Mouse (Mus musculus): Measurements from ENCODE around the gene Agxt2. TPM values are rescaled to one million over a fixed set of nuclear protein-coding genes. Genes with fewer than 3 reads are reported as not detected.

Agxt2 gene
- polyA plus RNA-seq, 1 experiment, result not detected

GRCm38 (mm10) chr15:10400415-10400814 is 42.1 kb downstream of the Agxt2 start:
- no peaks in the 10 kb centered on the region for H3K27me3 ChIP-seq (ENCODE audit: control insufficient read depth, insufficient read depth, insufficient read length)
- TF ChIP-seq MYOD1 (IDR thresholded peaks at IDR 0.05; ENCODE audit: control insufficient read depth in 1 of 3, insufficient read length in 2 of 3, low read depth in 2 of 3) (no peak), REST (IDR thresholded peaks at IDR 0.05; ENCODE audit: insufficient read depth, insufficient read length) (no peak), TCF3 (IDR thresholded peaks at IDR 0.05; ENCODE audit: insufficient read length, low read depth) (no peak), POLR2AphosphoS2 (IDR thresholded peaks at IDR 0.05; ENCODE audit: insufficient read length, low read depth) (no peak), CEBPB (IDR thresholded peaks at IDR 0.05; ENCODE audit: insufficient read depth, poor library complexity, severe bottlenecking) (no peak), MAX (IDR thresholded peaks at IDR 0.05; ENCODE audit: low read depth) (no peak), SRF (IDR thresholded peaks at IDR 0.05; ENCODE audit: control insufficient read depth, insufficient read length, low read depth) (no peak), POLR2A (IDR thresholded peaks at IDR 0.05; ENCODE audit: insufficient read length, low read depth) (no peak), USF1 (IDR thresholded peaks at IDR 0.05; ENCODE audit: low read depth) (no peak), MYOG (IDR thresholded peaks at IDR 0.05; ENCODE audit: control insufficient read depth in 1 of 3, insufficient read depth in 1 of 3, insufficient read length in 2 of 3, low read depth in 2 of 3) (no peak)
- H3K36me3 ChIP-seq (ENCODE audit: control insufficient read depth, insufficient read depth), result no peaks in the 10 kb centered on the region
- no peak overlapping the region for H3K4me2 ChIP-seq (ENCODE audit: low read depth)
- H3ac ChIP-seq (ENCODE audit: control insufficient read depth, insufficient read length), result no peak overlapping the region
- H3K79me2 ChIP-seq (ENCODE audit: control insufficient read depth, insufficient read depth), result no peaks in the 10 kb centered on the region
- no peak overlapping the region for H3K4me3 ChIP-seq

GRCm38 (mm10) chr15:10409842-10410241 is 51.5 kb downstream of the Agxt2 start:
- TF ChIP-seq POLR2A (IDR thresholded peaks at IDR 0.05; ENCODE audit: insufficient read length, low read depth) (no peak), E2F4 (IDR thresholded peaks at IDR 0.05; ENCODE audit: insufficient read depth) (no peak), MYOG (IDR thresholded peaks at IDR 0.05; ENCODE audit: control insufficient read depth in 1 of 3, insufficient read depth in 1 of 3, insufficient read length in 2 of 3, low read depth in 2 of 3) (no peak), TCF12 (IDR thresholded peaks at IDR 0.05; ENCODE audit: insufficient read depth, poor library complexity, severe bottlenecking) (no peak), REST (IDR thresholded peaks at IDR 0.05; ENCODE audit: insufficient read depth, insufficient read length) (no peak), POLR2AphosphoS2 (IDR thresholded peaks at IDR 0.05; ENCODE audit: insufficient read length, low read depth) (no peak), SRF (IDR thresholded peaks at IDR 0.05; ENCODE audit: control insufficient read depth, insufficient read length, low read depth) (no peak), CEBPB (IDR thresholded peaks at IDR 0.05; ENCODE audit: insufficient read depth, poor library complexity, severe bottlenecking) (no peak), MAX (IDR thresholded peaks at IDR 0.05; ENCODE audit: low read depth) (no peak), MYOD1 (IDR thresholded peaks at IDR 0.05; ENCODE audit: control insufficient read depth in 1 of 3, insufficient read length in 2 of 3, low read depth in 2 of 3) (no peak), TCF3 (IDR thresholded peaks at IDR 0.05; ENCODE audit: insufficient read length, low read depth) (no peak), USF1 (IDR thresholded peaks at IDR 0.05; ENCODE audit: low read depth) (no peak)
- H3K79me2 ChIP-seq (ENCODE audit: control insufficient read depth, insufficient read depth), result no peaks in the 10 kb centered on the region
- H3K36me3 ChIP-seq (ENCODE audit: control insufficient read depth, insufficient read depth), result no peaks in the 10 kb centered on the region
- H3K4me3 ChIP-seq, result no peak overlapping the region
- H3K27me3 ChIP-seq (ENCODE audit: control insufficient read depth, insufficient read depth, insufficient read length), result no peaks in the 10 kb centered on the region
- H3K4me2 ChIP-seq (ENCODE audit: low read depth), result no peak overlapping the region
- H3ac ChIP-seq (ENCODE audit: control insufficient read depth, insufficient read length), result no peak overlapping the region

GRCm38 (mm10) chr15:10410881-10411280 is 52.5 kb downstream of the Agxt2 start:
- no peaks in the 10 kb centered on the region for H3K36me3 ChIP-seq (ENCODE audit: control insufficient read depth, insufficient read depth)
- no peak overlapping the region for H3ac ChIP-seq (ENCODE audit: control insufficient read depth, insufficient read length)
- H3K4me3 ChIP-seq, result no peak overlapping the region
- no peak overlapping the region for H3K4me2 ChIP-seq (ENCODE audit: low read depth)
- no peaks in the 10 kb centered on the region for H3K79me2 ChIP-seq (ENCODE audit: control insufficient read depth, insufficient read depth)
- H3K27me3 ChIP-seq (ENCODE audit: control insufficient read depth, insufficient read depth, insufficient read length), result no peaks in the 10 kb centered on the region
- no peak for TF ChIP-seq USF1 (IDR thresholded peaks at IDR 0.05; ENCODE audit: low read depth)
- TF ChIP-seq TCF12 (IDR thresholded peaks at IDR 0.05; ENCODE audit: insufficient read depth, poor library complexity, severe bottlenecking), result no peak
- no peak for TF ChIP-seq REST (IDR thresholded peaks at IDR 0.05; ENCODE audit: insufficient read depth, insufficient read length)
- TF ChIP-seq E2F4 (IDR thresholded peaks at IDR 0.05; ENCODE audit: insufficient read depth), result no peak
- no peak for TF ChIP-seq MYOG (IDR thresholded peaks at IDR 0.05; ENCODE audit: control insufficient read depth in 1 of 3, insufficient read depth in 1 of 3, insufficient read length in 2 of 3, low read depth in 2 of 3)
- no peak for TF ChIP-seq MYOD1 (IDR thresholded peaks at IDR 0.05; ENCODE audit: control insufficient read depth in 1 of 3, insufficient read length in 2 of 3, low read depth in 2 of 3)
- no peak for TF ChIP-seq SRF (IDR thresholded peaks at IDR 0.05; ENCODE audit: control insufficient read depth, insufficient read length, low read depth)
- no peak for TF ChIP-seq CEBPB (IDR thresholded peaks at IDR 0.05; ENCODE audit: insufficient read depth, poor library complexity, severe bottlenecking)
- TF ChIP-seq MAX (IDR thresholded peaks at IDR 0.05; ENCODE audit: low read depth), result no peak
- TF ChIP-seq TCF3 (IDR thresholded peaks at IDR 0.05; ENCODE audit: insufficient read length, low read depth), result no peak
- TF ChIP-seq POLR2AphosphoS2 (IDR thresholded peaks at IDR 0.05; ENCODE audit: insufficient read length, low read depth), result no peak
- no peak for TF ChIP-seq POLR2A (IDR thresholded peaks at IDR 0.05; ENCODE audit: insufficient read length, low read depth)

GRCm38 (mm10) chr15:10413656-10414055 is 55.3 kb downstream of the Agxt2 start:
- no peak overlapping the region for H3ac ChIP-seq (ENCODE audit: control insufficient read depth, insufficient read length)
- no peak overlapping the region for H3K4me2 ChIP-seq (ENCODE audit: low read depth)
- H3K79me2 ChIP-seq (ENCODE audit: control insufficient read depth, insufficient read depth), result no peaks in the 10 kb centered on the region
- H3K4me3 ChIP-seq, result no peak overlapping the region
- no peaks in the 10 kb centered on the region for H3K27me3 ChIP-seq (ENCODE audit: control insufficient read depth, insufficient read depth, insufficient read length)
- no peak for TF ChIP-seq REST (IDR thresholded peaks at IDR 0.05; ENCODE audit: insufficient read depth, insufficient read length)
- no peak for TF ChIP-seq USF1 (IDR thresholded peaks at IDR 0.05; ENCODE audit: low read depth)
- TF ChIP-seq POLR2A (IDR thresholded peaks at IDR 0.05; ENCODE audit: insufficient read length, low read depth), result no peak
- no peak for TF ChIP-seq MYOG (IDR thresholded peaks at IDR 0.05; ENCODE audit: control insufficient read depth in 1 of 3, insufficient read depth in 1 of 3, insufficient read length in 2 of 3, low read depth in 2 of 3)
- TF ChIP-seq TCF12 (IDR thresholded peaks at IDR 0.05; ENCODE audit: insufficient read depth, poor library complexity, severe bottlenecking), result no peak
- TF ChIP-seq POLR2AphosphoS2 (IDR thresholded peaks at IDR 0.05; ENCODE audit: insufficient read length, low read depth), result no peak
- no peak for TF ChIP-seq MAX (IDR thresholded peaks at IDR 0.05; ENCODE audit: low read depth)
- TF ChIP-seq TCF3 (IDR thresholded peaks at IDR 0.05; ENCODE audit: insufficient read length, low read depth), result no peak
- TF ChIP-seq MYOD1 (IDR thresholded peaks at IDR 0.05; ENCODE audit: control insufficient read depth in 1 of 3, insufficient read length in 2 of 3, low read depth in 2 of 3), result no peak
- TF ChIP-seq CEBPB (IDR thresholded peaks at IDR 0.05; ENCODE audit: insufficient read depth, poor library complexity, severe bottlenecking), result no peak
- no peak for TF ChIP-seq E2F4 (IDR thresholded peaks at IDR 0.05; ENCODE audit: insufficient read depth)
- no peak for TF ChIP-seq SRF (IDR thresholded peaks at IDR 0.05; ENCODE audit: control insufficient read depth, insufficient read length, low read depth)
- no peaks in the 10 kb centered on the region for H3K36me3 ChIP-seq (ENCODE audit: control insufficient read depth, insufficient read depth)
